In genomic region chr7:121485266-121485665, GRCm38 (mm10) we compare ENCODE assay signal across 9 mouse cellular contexts.
A peak's percentile ranks its signal among the peaks of the same experiment; 100 is the strongest.
DNase-seq lines count a peak whose midpoint lies in the region; ATAC-seq lines count a peak whose summit lies in the region.
"Had no signal": no experiment of that assay in that cellular context is flagged by ENCODE, and none has a peak within 500 bp of the region (broad histone marks: within the 10 kb centered on the region; RNA-seq: fewer than 3 reads in every experiment).

No protein-coding gene starts in this region.

- H3K9me3 ChIP-seq in midbrain, embryonic 10.5 days (replicated peaks): no peaks in the 10 kb centered on the region
- no peaks in the 10 kb centered on the region for H3K9me3 ChIP-seq in midbrain, embryonic 16.5 days (replicated peaks; ENCODE audit: control insufficient read depth, low read length, poor library complexity, severe bottlenecking)

- H3K4me3 ChIP-seq in midbrain, embryonic 10.5 days: no peak overlapping the region
- no peak overlapping the region for H3K4me3 ChIP-seq in midbrain, embryonic 16.5 days (ENCODE audit: low read depth, low read length)

- H3K27ac ChIP-seq in midbrain, embryonic 10.5 days (replicated peaks): no peak overlapping the region
- no peak overlapping the region for H3K27ac ChIP-seq in midbrain, embryonic 16.5 days (ENCODE audit: low read length)
- H3K27ac ChIP-seq: macrophage had no signal

- H3K9ac ChIP-seq in midbrain, embryonic 16.5 days (ENCODE audit: low read depth, low read length): no peak overlapping the region

- no peaks in the 10 kb centered on the region for H3K27me3 ChIP-seq in midbrain, embryonic 10.5 days (ENCODE audit: low read depth, poor library complexity, severe bottlenecking)
- no peaks in the 10 kb centered on the region for H3K27me3 ChIP-seq in midbrain, embryonic 16.5 days (ENCODE audit: control insufficient read depth, insufficient read depth, low read depth, low read length)

- ATAC-seq in midbrain, embryonic 16.5 days: no peak
- ATAC-seq in erythroid progenitor cell, adult 5-6 weeks (replicated peaks; ENCODE audit: low FRiP score, poor library complexity, severe bottlenecking): no peak
- ATAC-seq in megakaryocyte, adult 5-6 weeks (ENCODE audit: poor library complexity, severe bottlenecking): no peak

- 79% methylated on average over 2 of the region's 2 CpGs for WGBS in midbrain, embryonic 10.5 days
- 63% methylated on average over 2 of the region's 2 CpGs for WGBS in midbrain, embryonic 16.5 days

- no peaks in the 10 kb centered on the region for H3K4me1 ChIP-seq in midbrain, embryonic 10.5 days
- no peaks in the 10 kb centered on the region for H3K4me1 ChIP-seq in midbrain, embryonic 16.5 days (ENCODE audit: control insufficient read depth, insufficient read depth, low read length)

- no peaks in the 10 kb centered on the region for H3K36me3 ChIP-seq in midbrain, embryonic 10.5 days
- no peaks in the 10 kb centered on the region for H3K36me3 ChIP-seq in midbrain, embryonic 16.5 days (ENCODE audit: control insufficient read depth, insufficient read depth, low read length)

- peak; percentile 27 to 28 for DNase-seq in cerebellum, postnatal 14 days
- DNase-seq in cerebellum, adult 11-12 months: no peak
- peak; percentile 15 for DNase-seq in midbrain, embryonic 10.5 days (ENCODE audit: low spot score)
- DNase-seq in kidney, postnatal 10 days: peak; percentile 25
- DNase-seq in right cerebral cortex, adult 18-20 months: peak; percentile 67

- H3K4me2 ChIP-seq in midbrain, embryonic 16.5 days (ENCODE audit: low read length): no peak overlapping the region
